Mouse (Mus musculus): ENCODE results near the gene Rpusd4. TPM values are rescaled to one million over a fixed set of nuclear protein-coding genes. Genes with fewer than 3 reads are reported as not detected.

Rpusd4 gene
- total RNA-seq, 2 experiments from 2014 or later = 10.1 to 10.9 TPM

GRCm38 (mm10) chr9:35284351-35284750 lies 16.7 kb downstream of the Rpusd4 start:
- DNase-seq (ENCODE audit: low spot score in 2 of 2) = no peak

DNA sequence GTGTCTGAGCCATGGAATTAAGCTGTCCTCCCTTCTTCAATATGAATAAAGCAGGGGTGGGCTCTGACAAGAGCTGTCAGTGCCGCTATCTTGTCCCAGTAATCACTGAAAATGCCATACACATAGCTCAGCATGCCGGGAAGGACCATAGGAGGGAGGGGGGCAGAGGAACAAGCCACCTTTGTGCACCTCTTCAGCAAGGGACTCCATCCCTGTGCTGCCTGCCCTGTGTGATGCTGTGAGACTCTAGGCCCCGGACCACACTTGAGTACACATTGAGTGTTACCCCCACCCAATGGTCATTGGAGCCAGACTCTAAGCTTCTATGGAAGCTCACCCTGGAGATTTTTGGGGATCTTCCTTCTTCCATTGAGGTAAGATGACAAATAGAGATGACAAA lies 18.7 kb downstream of the Rpusd4 start:
- DNase-seq (ENCODE audit: low spot score in 2 of 2) = no peak

- DNase-seq (ENCODE audit: low spot score in 2 of 2) = no peak
Observed at GRCm38 (mm10) chr9:35289992-35290391, 22.3 kb downstream of the Rpusd4 start.

DNA sequence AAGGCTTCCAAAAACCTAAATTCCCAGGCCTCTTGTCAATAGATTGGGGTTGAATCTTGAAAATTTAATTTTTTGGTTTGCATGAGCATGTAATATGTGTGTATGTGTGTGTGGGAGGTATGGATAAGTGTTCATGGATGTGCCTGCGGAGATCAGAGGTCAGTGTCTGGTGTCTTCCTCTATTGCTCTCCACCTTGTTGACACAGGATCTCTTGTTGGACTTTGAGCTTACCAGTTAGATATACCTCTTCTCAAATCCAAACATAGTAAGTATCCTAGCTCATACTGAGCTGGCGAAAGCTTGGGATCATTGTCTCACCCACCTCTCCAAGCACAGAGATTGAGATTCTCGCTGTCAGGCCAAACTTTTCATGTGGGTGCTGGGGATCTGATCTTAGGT lies 22.8 kb downstream of the Rpusd4 start:
- no peak for DNase-seq (ENCODE audit: low spot score in 2 of 2)

- no peak for DNase-seq (ENCODE audit: low spot score in 2 of 2)
Observed at GRCm38 (mm10) chr9:35290916-35291315, 23.3 kb downstream of the Rpusd4 start.

DNA sequence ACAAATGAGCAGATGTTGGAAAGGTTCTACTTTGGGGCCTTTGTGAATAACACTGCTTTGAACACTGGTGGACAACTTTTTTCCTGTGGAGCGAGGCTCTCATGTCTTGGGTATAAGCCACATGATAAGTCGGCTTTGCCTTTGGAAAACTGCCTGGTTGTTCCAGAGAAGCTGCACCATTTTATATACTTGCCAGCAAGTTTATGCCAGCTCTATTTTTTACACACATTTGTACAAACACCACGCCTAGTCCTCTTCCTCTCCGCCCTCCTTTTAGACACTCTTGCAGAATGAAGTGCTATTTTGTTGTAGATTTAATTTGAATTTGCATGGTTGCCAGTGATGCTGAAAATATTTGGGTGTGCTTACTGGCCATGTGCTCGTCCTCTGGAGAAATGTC lies 25.8 kb downstream of the Rpusd4 start:
- DNase-seq (ENCODE audit: low spot score in 2 of 2) = no peak

- no peak for DNase-seq (ENCODE audit: low spot score in 2 of 2)
Observed at GRCm38 (mm10) chr9:35297791-35298190, 30.1 kb downstream of the Rpusd4 start.

- DNase-seq (ENCODE audit: low spot score in 2 of 2) = no peak
Observed at GRCm38 (mm10) chr9:35302172-35302571, 34.5 kb downstream of the Rpusd4 start.

DNA sequence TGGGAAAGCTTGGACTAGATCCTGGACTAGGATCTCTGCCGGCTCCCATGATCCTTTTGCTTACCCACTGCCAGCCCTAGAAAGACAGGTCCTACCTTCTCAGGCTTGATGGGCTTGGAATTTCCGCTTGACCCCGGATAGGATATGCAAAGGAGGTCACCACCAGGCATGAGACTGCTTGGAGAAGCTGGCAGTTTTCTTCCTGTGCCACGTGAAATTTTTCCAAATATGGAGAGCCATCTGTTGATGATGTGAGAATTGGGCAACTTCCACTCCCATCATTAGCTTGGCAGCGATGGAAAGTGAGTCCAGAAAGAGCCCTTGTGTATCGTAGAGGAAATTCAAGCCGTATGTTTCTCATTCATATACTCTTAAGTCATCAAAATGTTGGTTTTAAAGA lies 39.8 kb downstream of the Rpusd4 start:
- DNase-seq (ENCODE audit: low spot score in 2 of 2) = peak; percentile 21 to 71

DNA sequence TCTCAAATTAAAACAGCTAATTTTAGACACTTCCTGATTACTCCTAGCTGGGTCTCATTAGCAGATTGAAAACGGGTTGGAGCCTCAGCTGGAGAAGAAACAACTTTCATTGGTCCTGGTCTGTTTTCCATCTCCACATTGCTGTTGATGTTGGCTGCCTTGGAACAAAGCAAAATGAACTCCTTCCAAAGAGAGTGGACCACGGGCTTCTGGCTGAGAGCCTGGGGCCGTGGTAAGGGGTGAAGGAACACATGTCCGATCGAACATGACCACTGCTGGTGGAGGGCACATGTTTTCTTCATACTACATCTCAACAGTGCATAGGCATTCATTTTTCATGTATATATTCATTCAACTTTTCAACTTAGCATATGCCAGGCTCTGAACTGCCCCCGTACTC lies 42.7 kb downstream of the Rpusd4 start:
- no peak for DNase-seq (ENCODE audit: low spot score in 2 of 2)

DNA sequence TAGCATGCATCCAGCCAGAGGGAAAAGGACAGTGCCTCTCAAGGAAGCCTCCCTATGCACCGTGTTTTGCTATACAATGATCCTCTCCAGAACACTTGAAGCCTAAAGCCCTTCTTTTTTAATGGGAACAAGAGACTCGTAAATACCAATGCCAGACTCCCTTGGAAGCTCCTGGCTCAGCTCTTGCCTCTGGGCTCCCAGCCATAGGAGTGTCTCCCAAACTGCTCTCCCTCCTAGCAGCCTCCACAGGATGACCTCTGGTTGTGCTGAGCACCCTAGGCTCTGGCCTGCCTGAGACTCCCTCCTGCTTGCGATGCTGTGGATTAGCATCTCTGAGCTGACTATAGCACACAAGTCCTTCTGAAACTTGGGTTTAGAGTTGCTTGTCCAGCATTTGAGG lies 44.9 kb downstream of the Rpusd4 start:
- no peak for DNase-seq (ENCODE audit: low spot score in 2 of 2)

DNA sequence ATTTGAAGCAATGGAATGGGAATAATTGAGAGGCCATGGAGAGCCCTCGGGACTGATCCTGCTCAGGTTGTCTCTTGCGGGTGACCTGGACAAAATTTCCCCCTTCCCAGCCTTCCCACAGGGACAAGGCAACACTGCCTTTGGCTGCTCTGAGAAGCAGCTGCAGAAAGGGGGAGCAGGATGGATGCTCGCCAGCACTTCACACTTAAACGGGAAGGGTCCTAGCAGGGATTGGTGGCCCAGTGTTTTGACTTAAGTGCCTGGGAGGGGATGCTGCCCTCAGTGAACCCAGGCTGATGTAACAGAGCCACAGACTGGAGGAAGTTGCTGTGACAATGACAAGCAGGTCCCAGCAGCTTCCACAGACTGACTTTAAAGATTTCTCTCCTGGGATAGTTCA lies 45.9 kb downstream of the Rpusd4 start:
- no peak for DNase-seq (ENCODE audit: low spot score in 2 of 2)

DNA sequence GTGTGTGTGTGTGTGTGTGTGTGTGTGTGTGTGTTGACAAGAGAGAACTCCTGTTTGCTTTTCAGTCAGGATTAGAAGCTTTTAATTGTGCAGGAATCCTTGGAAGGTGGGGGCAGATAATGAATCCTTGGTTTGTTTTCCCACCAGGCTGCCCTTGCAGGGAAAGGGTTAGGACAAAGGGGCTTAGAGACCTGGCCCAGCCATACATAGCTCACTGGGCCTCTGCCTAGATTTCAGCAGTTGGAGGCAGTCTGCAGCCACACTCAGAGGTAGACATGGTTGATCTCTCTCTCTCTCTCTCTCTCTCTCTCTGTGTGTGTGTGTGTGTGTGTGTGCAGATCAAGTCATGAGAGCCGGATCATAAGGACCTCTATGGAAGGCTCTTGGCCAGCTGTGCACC lies 46.6 kb downstream of the Rpusd4 start:
- DNase-seq (ENCODE audit: low spot score in 2 of 2) = no peak

- no peak for DNase-seq (ENCODE audit: low spot score in 2 of 2)
Observed at GRCm38 (mm10) chr9:35316771-35317211, 49.1 kb downstream of the Rpusd4 start.

DNA sequence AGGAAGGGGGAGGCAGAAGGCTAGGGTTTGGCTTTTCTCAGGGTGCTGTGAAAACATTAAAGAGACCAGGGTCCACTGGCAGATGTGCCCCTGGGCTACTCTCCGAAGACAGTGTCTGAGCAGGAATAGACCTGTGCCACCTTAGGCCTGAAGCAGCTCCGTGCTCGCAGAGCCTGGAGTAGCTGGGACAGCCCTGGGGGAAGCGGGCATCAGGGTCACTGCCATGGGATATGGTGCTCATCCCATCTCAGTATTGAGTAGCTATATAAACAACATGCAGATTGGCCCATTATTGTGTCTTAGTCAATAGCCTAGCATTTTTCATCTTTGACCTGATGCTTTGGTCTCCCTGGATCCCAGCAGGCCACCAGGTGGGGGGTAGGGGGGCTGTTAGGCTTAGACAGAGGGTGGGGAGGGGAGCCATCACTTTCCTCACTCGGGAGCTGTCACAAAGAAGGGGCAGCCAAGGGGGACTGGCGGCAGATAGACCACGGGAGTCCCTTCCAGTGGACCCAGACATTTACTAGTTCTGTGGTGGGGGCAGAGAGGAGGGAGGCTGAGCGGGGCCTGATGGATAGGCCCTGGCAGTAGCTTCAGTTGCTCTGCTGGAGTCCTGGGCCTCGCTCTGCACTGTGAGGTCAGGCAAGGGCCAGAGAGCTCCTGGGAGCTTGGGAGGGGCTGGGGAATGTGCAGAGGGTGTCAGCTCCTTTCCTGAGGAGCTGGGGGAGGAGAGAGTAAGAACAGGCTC lies 49.7 kb downstream of the Rpusd4 start:
- DNase-seq (ENCODE audit: low spot score in 2 of 2) = no peak

DNA sequence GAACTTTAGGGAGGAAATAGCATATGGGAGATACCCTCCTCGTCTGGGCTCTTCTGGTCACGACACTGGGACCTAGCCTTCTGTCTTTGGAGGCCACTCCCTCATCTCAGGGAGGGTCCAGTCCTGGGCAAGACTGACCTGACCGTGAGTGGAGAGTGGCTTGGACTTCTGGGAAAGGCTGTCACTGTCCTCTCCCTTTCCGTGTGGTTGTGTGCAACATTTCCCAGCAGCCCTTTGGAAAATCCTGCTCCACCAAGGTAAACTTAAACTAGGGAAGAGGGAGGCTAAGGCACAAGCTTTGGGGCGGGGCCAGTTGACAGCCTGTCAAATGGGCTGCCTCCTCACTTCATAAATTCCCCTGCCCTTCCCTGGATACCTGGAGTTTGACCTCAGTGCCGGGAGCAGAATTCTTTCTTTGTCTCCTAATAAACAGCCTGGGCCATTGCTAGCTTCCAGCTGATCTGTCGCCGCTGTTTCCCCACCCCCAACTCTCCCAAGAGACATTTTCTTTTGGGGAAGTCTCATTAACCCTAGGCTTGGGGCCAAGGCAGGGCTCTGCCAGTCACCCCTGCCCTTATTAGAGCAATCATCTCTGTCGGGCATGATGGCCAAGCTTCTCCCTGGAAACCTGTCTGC lies 51.0 kb downstream of the Rpusd4 start:
- peak in 1 of 2 experiments; percentile 40 for DNase-seq (ENCODE audit: low spot score in 2 of 2)

DNA sequence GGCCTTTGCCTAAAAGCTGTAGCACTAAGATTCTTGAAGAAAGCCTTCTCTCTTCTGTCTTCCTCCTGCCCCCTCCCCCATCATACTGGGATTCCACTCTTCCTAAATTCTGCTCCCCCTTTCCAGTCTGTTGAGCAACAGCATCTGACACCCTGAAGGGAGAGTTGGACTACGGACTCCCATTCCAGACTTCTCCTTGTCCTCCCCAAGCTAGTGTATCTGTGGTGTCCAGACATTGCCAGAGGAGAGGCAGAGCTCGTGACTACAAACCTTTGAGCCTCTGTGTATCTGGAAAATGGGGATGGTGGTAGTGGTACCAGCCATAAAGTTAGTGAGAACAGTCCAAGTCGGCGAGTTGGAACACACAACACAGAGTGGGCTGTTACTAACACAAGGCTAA lies 52.6 kb downstream of the Rpusd4 start:
- no peak for DNase-seq (ENCODE audit: low spot score in 2 of 2)

- no peak for DNase-seq (ENCODE audit: low spot score in 2 of 2)
Observed at GRCm38 (mm10) chr9:35323974-35324373, 56.3 kb downstream of the Rpusd4 start.

DNA sequence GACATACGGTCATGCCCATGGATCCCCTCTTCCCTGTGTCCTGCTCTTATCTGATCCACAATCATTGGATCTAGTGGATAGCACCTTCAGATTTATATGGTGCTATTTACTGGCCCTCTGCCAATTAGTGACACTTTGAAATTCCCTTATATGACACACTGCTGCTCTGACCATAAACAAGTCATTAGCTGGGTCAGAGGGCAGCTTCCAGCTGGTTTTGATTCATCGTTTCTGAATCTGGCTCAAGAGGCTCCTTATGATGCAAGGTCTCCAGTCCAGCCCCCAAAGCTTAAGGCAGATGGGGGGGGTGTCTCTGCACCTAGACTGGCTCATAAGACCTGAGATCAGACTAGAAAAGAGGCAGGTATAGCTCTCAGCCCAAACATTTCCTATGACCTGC lies 56.9 kb downstream of the Rpusd4 start:
- DNase-seq (ENCODE audit: low spot score in 2 of 2) = no peak

DNA sequence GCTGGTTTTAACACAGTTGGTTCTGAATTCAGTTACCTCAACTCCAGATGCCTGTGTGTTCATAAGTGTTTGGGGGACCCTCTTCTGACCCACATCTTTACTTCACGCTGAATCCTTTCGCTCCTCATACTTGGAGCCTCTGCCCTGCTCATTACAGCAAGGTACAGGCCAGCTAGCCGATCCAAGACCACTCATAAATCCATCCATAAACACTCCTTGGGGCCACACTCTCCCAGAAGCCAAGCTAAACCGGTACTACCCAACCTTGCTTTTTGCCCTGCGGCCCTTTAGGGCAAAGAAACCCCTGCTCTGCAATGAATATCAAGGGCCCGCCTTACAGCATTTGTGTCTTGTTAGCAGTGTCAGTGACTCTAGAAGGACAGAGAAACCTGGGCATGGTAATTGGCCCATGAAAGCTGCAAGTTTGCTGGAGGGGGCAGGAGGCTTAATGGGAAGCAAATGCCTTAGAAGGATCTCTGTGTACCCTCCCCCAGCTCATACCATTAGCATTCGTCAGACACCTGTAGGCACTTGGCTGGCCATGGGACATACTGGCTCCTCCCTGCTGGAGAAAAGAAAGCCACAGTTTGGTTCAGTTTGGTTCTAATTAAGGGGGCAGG lies 59.1 kb downstream of the Rpusd4 start:
- DNase-seq (ENCODE audit: low spot score in 2 of 2) = no peak

Data from layer of hippocampus, postnatal 14 days (tissue).